Mouse (Mus musculus): ENCODE measurements around the gene Zfp410. TPM values are rescaled to one million over a fixed set of nuclear protein-coding genes. Genes with fewer than 3 reads are reported as not detected.

Zfp410 gene
- total and polyA plus RNA-seq, 3 experiments: 33.5 to 53.7 (median 42.9) TPM

GRCm38 (mm10) chr12:84284885-84285592 lies 31.6 kb upstream of the Zfp410 start, which contains the start of gene Ptgr2:
Ptgr2 (plus strand) TSS chr12:84285232.
- dilution Hi-C loops (cut with MboI; ENCODE audit: extremely low pct_ligation_motif_present, extremely low pct_unique_long_range_greater_than_20kb, low sequenced_read_pairs) (no loop called here), in situ Hi-C loops (cut with MboI; ENCODE audit: low pct_ligation_motif_present, low pct_unique_long_range_greater_than_20kb, low sequenced_read_pairs) (no loop called here)
- Histone ChIP-seq H3K4me2 (ENCODE audit: insufficient read depth, low read depth, poor library complexity, severe bottlenecking) (peak within 1 kb of the TSS; percentile 99), H3K9ac (ENCODE audit: insufficient read depth, low read depth) (peak within 1 kb of the TSS; percentile 91), H3K9me3 (replicated peaks; ENCODE audit: low read length) (peaks cover 7% of the 10 kb centered on the region), H3K79me2 (replicated peaks; ENCODE audit: control insufficient read depth, extremely low read depth, insufficient read depth, poor library complexity, severe bottlenecking) (peaks cover 17% of the 10 kb centered on the region), H3K27ac (ENCODE audit: insufficient read depth, low read depth) (no peak within 1 kb of the TSS; the same call in 1 of the 2 replicates), H3K36me3 (replicated peaks in 1 of 2; ENCODE audit: control insufficient read depth in 1 of 2, insufficient read depth in 1 of 2, low read length in 1 of 2) (peaks cover 0 to 20% of the 10 kb centered on the region in 2 experiments), H3K4me3 (replicated peaks in 1 of 3; ENCODE audit: low read depth in 2 of 3, low read length in 2 of 3, poor library complexity in 1 of 3) (peak within 1 kb of the TSS; percentile 79 to 85 (median 82)), H3K27me3 (replicated peaks) (no peaks in the 10 kb centered on the region), H3K4me1 (ENCODE audit: control insufficient read depth in 1 of 2, insufficient read depth in 2 of 2) (peaks cover 3 to 20% of the 10 kb centered on the region in 2 experiments; a peak in 3 of 4 replicates)
- TF ChIP-seq GABPA (IDR thresholded peaks at IDR 0.05; ENCODE audit: insufficient replicate concordance, low read depth, low read length) (no peak), UBTF (IDR thresholded peaks at IDR 0.05; ENCODE audit: low read depth, low read length) (no peak), EP300 (IDR thresholded peaks at IDR 0.05; ENCODE audit: low read length) (0 out of 2 replicates have a peak, but pooled peaks have one; percentile 7), ZMIZ1 (IDR thresholded peaks at IDR 0.05; ENCODE audit: low read depth, low read length) (peak; percentile 93), CHD1 (IDR thresholded peaks at IDR 0.05; ENCODE audit: low read depth, low read length) (peak; percentile 77; the same call in 1 of the 2 replicates), MAZ (IDR thresholded peaks at IDR 0.05; ENCODE audit: low read depth, low read length) (peak; percentile 75), CHD2 (IDR thresholded peaks at IDR 0.05; ENCODE audit: low read length) (peak; percentile 100), CTCF (conservative IDR thresholded peaks at IDR 0.05 in 1 of 2, IDR thresholded peaks at IDR 0.05 in 1 of 2; ENCODE audit: low read depth in 2 of 2, low read length in 2 of 2) (peak in 1 of 2 experiments; percentile 38; a peak in 2 of 4 replicates), MEF2A (IDR thresholded peaks at IDR 0.05; ENCODE audit: borderline replicate concordance, low read depth, low read length) (peak; percentile 75; the same call in 1 of the 2 replicates), RCOR1 (conservative IDR thresholded peaks at IDR 0.05; ENCODE audit: low read depth, low read length) (0 out of 2 replicates have a peak, but pooled peaks have one; percentile 57), MAFK (IDR thresholded peaks at IDR 0.05; ENCODE audit: insufficient replicate concordance, low read length) (no peak), POLR2A (IDR thresholded peaks at IDR 0.05; ENCODE audit: low read depth, low read length) (peak; percentile 98), KAT2A (IDR thresholded peaks at IDR 0.05; ENCODE audit: insufficient replicate concordance, low read length) (peak; percentile 83; the same call in 1 of the 2 replicates), SIN3A (IDR thresholded peaks at IDR 0.05; ENCODE audit: low read length) (peak; percentile 95), USF2 (conservative IDR thresholded peaks at IDR 0.05; ENCODE audit: low read depth, low read length) (peak; percentile 16; the same call in 1 of the 2 replicates), PAX5 (IDR thresholded peaks at IDR 0.05; ENCODE audit: low read length) (no peak), USF1 (IDR thresholded peaks at IDR 0.05; ENCODE audit: low read depth, low read length) (peak; percentile 51), JUND (conservative IDR thresholded peaks at IDR 0.05; ENCODE audit: low read depth, low read length) (no peak), IRF4 (IDR thresholded peaks at IDR 0.05; ENCODE audit: low read depth, low read length) (0 out of 2 replicates have a peak, but pooled peaks have one; percentile 44), ELF1 (IDR thresholded peaks at IDR 0.05; ENCODE audit: low read depth, low read length) (peak; percentile 97), NRF1 (IDR thresholded peaks at IDR 0.05; ENCODE audit: low read depth, low read length) (peak; percentile 100), BHLHE40 (IDR thresholded peaks at IDR 0.05; ENCODE audit: low read depth, low read length) (peak; percentile 47), POLR2AphosphoS2 (IDR thresholded peaks at IDR 0.05; ENCODE audit: low read depth, low read length) (peak; percentile 97), NELFE (IDR thresholded peaks at IDR 0.05; ENCODE audit: low read depth, low read length) (peak; percentile 99), HCFC1 (IDR thresholded peaks at IDR 0.05; ENCODE audit: low read depth, low read length) (peak; percentile 84), RAD21 (IDR thresholded peaks at IDR 0.05; ENCODE audit: low read depth, low read length) (no peak), ZNF384 (IDR thresholded peaks at IDR 0.05; ENCODE audit: low read depth, low read length) (no peak), MYC (IDR thresholded peaks at IDR 0.05; ENCODE audit: low read depth, low read length) (peak; percentile 88; the same call in 1 of the 2 replicates), ETS1 (conservative IDR thresholded peaks at IDR 0.05; ENCODE audit: low read depth, low read length) (peak; percentile 66), MAX (IDR thresholded peaks at IDR 0.05; ENCODE audit: low read length) (peak; percentile 61; the same call in 1 of the 2 replicates), MXI1 (IDR thresholded peaks at IDR 0.05; ENCODE audit: low read depth, low read length) (peak; percentile 85), ZKSCAN1 (IDR thresholded peaks at IDR 0.05; ENCODE audit: borderline replicate concordance, low read depth, low read length) (peak; percentile 84; the same call in 1 of the 2 replicates), TBP (conservative IDR thresholded peaks at IDR 0.05; ENCODE audit: low read depth, low read length) (peak; percentile 89), SMC3 (IDR thresholded peaks at IDR 0.05; ENCODE audit: low read depth, low read length) (no peak), E2F4 (IDR thresholded peaks at IDR 0.05; ENCODE audit: insufficient replicate concordance, low read depth, low read length) (no peak), ZC3H11A (IDR thresholded peaks at IDR 0.05; ENCODE audit: low read depth, low read length) (no peak), JUN (IDR thresholded peaks at IDR 0.05; ENCODE audit: insufficient read depth, low read depth, low read length) (no peak), TCF12 (IDR thresholded peaks at IDR 0.05; ENCODE audit: low read depth, low read length) (peak; percentile 95)
- peak; percentile 99 for DNase-seq (ENCODE audit: extremely low read depth)

Measured in CH12.LX (cell line).